Mouse (Mus musculus): ENCODE measurements around the gene Krtcap2.

The Krtcap2 gene

DNA sequence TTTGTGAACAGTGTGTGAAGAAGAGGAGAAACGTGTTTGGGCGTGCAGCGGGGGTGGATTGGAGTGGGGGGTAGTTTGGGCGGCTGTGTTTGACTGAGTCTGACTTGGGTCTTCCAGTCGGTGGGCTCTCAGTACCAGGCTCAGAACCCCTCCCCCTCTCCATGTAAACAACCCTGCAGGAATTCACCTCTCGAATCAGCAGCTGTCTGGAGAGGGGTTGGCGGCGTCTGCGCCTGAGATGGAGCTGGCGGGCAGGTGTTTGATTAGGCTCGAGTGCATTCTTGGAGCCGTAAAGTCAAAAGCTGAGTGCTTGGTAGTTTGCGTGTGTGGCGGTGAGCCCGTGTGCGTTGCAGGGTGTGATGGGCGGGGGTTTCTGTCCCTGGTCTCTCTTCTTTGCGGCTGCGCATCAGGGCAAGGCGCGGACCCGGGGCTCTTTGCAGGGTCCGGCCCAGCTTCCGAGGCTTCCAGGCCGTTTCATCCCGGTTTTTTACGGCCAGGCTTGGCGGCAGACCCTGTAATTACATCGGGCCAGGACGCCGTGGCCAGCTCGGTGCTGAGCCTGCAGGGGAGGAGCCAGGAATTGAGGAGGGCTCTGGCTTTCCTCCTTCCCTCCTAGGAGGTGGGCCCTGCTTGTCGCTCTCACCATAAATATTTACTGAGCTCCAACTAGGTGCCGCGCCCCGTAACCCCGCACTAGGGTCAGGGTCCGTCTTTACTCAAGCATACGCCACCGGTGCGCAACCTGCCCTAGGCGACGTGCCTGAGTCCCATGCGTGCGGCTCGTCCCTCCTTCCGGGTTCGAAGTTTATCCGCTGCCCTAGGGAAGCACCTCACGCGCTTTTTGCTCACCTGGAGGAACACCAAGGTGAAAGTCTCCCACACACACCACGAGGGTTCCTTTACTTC lies 35.1 kb downstream of the Krtcap2 start, which contains the start of gene Efna1:
Efna1 (minus strand) TSS at position 537 of the 906 bp plus-strand sequence.
- in situ Hi-C loops (cut with MseI, MboI), result no loop called here

DNA sequence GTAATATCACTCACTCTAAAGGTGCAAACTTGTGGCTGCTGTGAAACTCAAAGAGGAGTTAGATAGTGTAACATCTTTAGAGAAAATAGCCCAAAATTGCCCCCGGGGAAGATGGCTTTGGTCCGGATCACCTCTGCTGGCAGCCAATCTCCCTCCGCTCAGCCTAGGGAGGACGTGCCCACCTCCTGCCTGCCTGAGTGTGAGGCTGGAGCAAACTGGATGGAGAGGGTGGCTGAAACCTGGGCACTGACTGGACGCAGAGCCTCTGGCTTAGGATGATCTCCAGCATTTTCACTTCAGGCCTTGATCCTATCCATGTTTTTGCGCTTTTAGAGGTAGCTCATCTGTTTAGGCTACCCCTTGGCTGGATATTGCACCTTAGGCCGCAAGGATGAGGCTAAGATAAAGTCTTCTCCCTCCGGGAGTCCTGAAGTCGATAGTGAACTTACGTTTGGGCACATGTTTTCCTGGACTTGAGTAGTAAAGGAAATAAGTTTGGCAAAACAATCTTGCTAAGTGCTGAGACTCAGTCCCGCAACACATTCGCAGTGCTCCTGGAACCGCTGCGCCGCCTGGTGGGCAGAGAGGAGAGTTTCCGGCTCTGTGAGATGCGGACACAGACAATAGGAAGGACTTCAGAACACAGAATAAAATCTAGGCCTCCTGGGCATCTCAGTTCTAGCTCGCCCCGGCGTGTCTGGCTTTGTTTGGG lies 36.0 kb downstream of the Krtcap2 start:
- in situ Hi-C loops (cut with MseI, MboI), result no loop called here

DNA sequence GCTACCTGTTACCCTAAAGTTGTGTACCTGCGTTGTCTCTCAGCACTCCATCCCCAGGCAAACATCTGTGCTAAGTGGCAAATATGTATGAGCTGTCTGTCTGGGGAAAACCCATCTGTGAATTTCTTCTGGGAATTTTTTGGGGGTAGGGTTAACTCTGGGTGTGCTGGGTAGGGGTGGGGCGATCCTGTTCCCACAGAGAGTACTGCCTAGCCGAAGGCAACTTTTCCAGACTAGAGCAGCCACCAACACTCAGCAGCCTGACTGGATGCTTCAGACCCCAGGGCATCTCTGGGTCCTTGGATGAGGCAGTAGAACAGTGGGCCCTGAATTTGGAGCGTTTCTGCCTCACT lies 36.5 kb downstream of the Krtcap2 start:
- in situ Hi-C loops (cut with MseI, MboI), result no loop called here

DNA sequence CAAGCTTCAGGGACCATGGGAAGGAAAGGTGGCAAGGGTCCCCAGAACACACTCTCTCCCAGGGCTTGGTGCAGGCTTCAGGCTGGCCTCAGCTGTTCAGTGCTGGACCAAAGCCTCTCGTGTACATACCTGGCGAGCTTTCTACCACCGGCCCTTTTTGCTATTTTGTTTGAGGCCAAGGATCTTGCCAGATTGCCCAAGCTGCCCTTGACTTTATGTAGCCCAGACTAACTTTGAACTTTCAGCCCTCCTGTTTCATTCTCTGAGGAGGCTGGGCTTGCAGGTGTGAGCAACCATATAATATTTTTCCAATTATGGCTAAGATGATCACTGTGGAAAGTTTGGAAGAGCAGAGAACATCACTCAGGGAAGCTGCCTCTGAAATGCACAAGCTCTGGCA lies 38.5 kb downstream of the Krtcap2 start:
- in situ Hi-C loops (cut with MseI, MboI), result no loop called here

DNA sequence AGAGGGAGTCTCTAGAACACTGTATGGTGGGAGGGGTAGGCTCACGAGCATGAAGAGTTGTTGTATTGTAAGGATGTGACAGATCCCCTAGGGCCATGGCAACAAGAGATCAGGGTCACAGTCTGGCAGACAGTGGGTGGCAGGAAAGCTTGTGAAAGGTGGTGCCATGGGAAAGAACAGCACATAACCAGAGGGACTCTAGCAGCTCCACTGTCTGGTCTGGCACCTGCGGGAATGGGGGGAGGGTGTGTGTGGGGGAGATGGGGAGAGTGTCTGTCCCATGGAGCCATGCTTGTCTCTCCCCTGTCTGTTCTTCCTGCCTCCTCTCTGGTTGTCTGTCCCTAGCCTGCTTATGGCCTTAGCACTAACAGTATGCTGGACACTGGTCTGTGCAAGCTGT lies 39.8 kb downstream of the Krtcap2 start:
- in situ Hi-C loops (cut with MseI, MboI), result no loop called here

DNA sequence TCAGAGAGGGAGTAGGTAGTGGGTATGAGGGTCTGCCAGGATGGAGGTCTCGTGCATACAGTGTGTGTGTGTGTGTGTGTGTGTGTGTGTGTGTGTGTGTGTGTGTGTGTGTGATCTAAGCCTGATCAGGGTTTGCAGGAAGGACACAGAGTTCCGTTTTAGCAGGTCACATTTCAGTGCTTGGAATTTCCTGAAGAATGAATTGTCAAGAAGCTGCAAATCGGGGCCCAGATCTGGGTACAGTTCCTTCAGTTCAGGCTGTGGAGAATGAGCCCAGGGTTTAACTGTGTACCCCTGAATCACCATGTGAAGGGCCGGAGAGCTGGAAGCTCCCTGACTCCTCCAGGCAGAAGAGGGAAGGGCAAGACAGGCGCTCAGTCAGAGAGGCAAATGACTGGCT lies 41.5 kb downstream of the Krtcap2 start:
- in situ Hi-C loops (cut with MseI, MboI), result no loop called here

DNA sequence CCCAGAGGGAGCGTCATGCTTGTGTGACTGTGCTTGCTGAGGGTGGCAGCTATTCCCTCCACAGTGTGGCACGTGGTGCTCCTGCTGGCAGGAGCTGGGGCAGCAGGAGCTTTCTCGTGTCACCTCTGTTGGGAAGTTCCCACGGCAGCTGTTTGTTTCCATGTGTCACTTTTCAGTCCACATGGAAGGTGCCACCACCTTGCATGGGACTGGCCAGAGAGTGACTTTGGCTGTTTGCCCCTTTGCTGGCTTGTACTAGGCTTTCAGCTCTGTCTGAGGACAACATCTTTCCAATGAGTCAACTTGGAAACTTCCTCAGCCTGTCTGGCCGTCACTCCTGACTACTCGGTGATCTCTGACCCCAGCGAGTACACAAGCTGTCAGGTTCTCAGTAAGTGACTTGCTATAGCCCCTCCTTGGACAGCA lies 42.8 kb downstream of the Krtcap2 start:
- in situ Hi-C loops (cut with MseI, MboI), result no loop called here

DNA sequence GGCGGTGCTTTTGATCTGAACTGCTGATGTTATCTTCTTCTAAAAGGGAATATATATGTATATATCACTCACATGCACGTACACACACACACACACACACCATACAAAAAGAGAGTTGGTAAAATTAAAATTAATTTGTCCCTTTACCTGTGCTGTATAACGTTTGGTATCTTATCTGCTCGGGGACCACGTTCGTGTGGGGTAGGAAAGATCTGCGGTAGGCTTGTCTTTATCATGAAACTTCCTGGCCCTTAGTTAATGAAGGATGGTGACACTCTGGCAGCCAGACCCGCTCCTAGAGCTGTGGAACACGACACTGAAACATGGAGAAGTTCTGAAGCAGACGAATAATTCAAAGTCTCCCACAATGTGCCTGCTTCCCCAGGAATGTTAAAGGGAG lies 46.1 kb downstream of the Krtcap2 start:
- in situ Hi-C loops (cut with MseI, MboI), result loop anchor here (5.0 to 10.0 kb wide), 2 partner anchors 40 to 47 kb away; partner anchors contain the start of genes Krtcap2 (in 1 of the 2) and Trim46 (in 1 of the 2)

DNA sequence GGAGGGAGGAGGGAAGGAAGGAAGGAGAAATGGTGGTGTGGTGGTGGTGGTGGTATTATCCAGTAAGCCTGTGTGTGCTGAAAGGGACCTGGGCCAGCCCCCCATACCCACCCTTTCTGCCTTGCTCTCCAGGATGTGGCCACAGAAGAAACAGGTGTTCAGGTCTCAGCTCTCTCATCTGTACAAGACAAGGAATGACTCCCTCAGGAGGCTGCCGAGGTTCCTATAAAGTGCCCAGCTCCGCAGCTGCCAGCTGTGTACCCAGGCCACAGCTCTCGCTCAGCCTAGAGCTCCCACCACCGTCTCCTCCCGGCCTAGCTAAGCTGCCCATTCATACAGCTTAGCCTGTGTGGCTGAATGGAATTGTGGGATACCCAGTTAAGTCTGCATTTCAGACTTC lies 46.5 kb downstream of the Krtcap2 start:
- in situ Hi-C loops (cut with MseI, MboI), result loop anchor here (5.0 to 10.0 kb wide), 2 partner anchors 40 to 48 kb away; partner anchors contain the start of genes Krtcap2 (in 1 of the 2) and Trim46 (in 1 of the 2)

DNA sequence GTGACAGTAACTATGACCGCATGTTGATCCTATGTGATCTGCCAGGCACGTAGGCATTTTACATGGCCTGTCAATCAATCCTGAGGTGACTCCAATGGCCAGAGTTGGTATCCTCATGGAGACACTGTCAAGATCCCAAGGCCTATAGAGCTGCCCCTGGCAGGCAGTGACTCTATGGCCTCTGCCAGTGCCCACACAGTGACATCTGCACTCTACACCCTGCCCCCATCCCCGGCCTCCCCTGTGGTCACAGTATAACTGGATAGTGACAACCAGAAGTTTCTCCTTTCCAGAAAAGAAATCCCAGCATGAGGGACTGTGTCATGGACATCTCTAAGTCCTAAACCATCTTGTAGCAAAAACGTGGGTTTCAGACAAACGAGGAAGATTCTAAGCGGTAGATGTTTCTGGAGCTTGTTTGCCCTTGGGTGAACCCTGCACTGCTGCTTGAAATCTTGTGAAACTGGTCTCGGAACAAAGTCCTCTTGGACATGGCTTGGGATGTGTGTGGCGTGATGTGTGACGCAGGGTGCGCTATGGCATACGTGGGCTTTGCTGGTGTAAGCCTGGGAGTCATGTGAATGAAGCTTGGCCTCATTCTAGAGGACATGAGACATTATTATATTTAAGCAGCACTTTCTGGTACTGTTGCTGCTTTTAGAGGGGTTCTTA lies 47.6 kb downstream of the Krtcap2 start:
- in situ Hi-C loops (cut with MseI, MboI), result loop anchor here (5.0 to 10.0 kb wide), 2 partner anchors 41 to 49 kb away; partner anchors contain the start of genes Krtcap2 (in 1 of the 2) and Trim46 (in 1 of the 2)

DNA sequence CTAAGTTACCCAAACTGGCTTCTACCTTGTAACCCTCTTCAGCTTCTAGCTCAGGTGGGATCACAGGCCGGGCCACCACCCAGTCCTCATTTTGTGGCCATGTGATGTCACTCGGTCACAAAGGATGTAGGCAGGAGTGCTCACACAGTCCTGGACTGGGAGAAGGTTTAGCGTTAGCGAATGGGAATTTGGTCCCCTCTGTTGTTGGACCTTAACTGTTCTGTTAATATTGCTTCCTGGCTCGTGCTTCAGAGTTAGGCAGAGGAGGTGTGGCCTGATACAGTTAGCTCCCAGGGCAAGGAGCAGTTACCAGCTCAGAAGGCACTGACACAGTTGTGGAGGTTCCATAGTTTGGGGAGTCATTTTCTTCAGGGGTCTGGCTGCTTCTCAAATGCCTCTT lies 48.4 kb downstream of the Krtcap2 start:
- in situ Hi-C loops (cut with MseI, MboI), result loop anchor here (5.0 to 10.0 kb wide), 2 partner anchors 42 to 49 kb away; partner anchors contain the start of genes Krtcap2 (in 1 of the 2) and Trim46 (in 1 of the 2)

DNA sequence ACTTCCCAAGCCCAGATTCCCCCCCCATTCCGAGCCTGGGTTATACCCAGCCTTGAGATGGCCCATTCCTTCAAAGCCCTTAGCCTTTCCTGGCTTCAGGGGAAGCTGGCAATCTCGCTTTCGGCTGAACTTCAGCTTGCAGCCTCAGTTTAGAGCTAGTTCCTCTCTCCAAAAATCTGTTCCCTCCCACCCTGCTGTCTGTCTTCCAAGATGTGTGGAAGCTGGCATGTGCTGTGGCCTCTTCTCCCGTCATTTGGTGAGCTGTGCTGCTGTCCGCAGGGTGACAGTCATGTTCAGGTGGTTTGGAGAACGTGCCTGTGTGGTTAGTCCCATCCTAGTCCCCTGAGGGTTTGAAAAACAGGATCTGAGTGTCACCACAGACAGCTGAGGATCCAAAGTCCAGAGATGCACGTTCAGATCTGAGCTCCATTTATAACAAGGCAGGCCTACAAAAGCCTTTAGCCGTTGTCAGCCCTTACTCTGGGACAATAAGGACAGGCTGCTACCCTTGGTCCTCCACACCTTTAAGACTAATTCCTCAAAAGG lies 50.0 kb downstream of the Krtcap2 start:
- in situ Hi-C loops (cut with MseI, MboI), result loop anchor here in 1 of 2 experiments (10.0 kb wide), 1 partner anchor 51 kb away; the partner anchor contains the start of genes Krtcap2 and Trim46

DNA sequence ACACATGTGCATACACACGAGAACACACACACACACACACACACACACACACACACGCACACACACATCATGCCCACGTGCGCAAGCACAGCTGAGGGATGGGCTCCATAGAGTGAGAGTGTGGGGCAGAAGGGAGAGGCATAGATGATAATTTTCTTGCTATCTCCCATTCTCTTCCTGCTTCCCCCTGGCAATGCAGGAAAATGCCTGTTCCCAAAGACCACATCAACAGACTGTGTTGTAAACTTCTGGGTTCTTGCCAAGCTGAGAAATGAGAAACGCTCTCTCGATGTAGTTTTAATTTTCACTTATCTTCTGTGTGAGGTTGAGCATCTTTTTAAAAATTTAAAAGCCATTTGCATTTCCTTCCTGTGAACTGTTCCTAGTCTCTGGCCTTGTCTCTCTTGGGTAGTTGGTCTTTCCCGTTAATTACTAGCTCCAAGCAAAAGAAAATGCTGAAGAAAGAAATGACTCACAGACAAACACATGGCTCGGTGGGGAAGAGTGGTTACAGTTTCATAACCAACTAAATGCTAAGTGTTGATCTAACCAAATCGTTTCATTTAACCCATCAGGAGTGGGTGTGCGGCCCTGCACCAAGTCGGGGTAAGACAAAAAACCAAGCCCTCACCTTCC lies 51.1 kb downstream of the Krtcap2 start:
- in situ Hi-C loops (cut with MseI, MboI), result loop anchor here in 1 of 2 experiments (10.0 kb wide), 1 partner anchor 52 kb away; the partner anchor contains the start of genes Krtcap2 and Trim46

DNA sequence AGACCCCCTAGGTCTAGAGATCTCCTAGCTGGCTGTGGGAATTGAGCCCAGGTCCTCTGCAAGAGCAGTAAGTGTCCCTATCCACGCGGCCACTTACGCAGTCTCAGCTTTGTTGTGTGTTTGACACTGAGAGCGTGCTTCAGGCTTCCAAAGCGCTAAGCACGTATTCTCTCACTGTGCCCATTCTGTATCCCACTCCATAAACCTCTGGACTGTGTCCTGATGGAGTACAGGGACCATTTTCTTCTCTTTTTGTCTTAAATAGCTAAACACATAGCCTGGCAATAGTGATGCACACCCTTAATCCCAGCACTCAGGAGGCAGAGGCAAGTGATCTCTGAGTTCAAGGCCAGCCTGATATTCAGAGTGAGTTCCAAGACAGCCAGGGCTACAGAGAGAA lies 53.1 kb downstream of the Krtcap2 start:
- in situ Hi-C loops (cut with MseI, MboI), result loop anchor here in 1 of 2 experiments (10.0 kb wide), 1 partner anchor 54 kb away; the partner anchor contains the start of genes Krtcap2 and Trim46

DNA sequence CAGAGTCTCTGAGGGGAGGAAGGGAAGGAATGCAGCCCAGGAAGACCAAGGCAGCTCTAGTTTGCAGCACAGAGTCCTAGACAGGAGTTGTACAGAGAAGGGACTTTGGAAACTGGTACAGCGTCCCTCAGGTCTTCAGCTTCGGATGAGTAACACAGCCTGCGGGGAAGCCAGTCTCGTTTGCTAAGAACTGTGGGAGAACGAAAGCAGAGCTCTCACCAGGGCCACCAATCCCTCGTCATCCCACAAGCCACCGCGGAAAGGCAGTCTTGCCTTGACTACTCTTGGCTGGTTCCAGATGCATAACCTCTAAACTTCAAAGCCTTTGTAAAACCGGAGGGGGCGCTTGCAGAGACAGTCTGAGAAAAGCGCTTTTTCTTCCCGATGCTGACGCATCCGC lies 53.7 kb downstream of the Krtcap2 start:
- in situ Hi-C loops (cut with MseI, MboI), result loop anchor here in 1 of 2 experiments (10.0 kb wide), 1 partner anchor 55 kb away; the partner anchor contains the start of genes Krtcap2 and Trim46
